Mouse (Mus musculus): ENCODE data around the gene Rassf6. TPM values are rescaled to one million over a fixed set of nuclear protein-coding genes. Genes with fewer than 3 reads are reported as not detected.
A peak's percentile ranks its signal among the peaks of the same experiment; 100 is the strongest.

The Rassf6 gene
- polyA plus RNA-seq (2014; fragmentation: Nextera tagmentation; extraction: Ambion mirVana) = 0.51 and 0.52 TPM in 2 replicates

GRCm38 (mm10) chr5:90640286-90641217, at the start of gene Rassf6:
Gene Rassf6, minus strand, starts transcription at chr5:90640657.
- peak; percentile 55 for DNase-seq (ENCODE audit: low spot score)

GRCm38 (mm10) chr5:90689426-90690128, 49.1 kb upstream of the Rassf6 start:
- DNase-seq (ENCODE audit: low spot score) = no peak
- H3K4me2 ChIP-seq (ENCODE audit: low read depth, low read length, severe bottlenecking) = no peak overlapping the region
- no peaks in the 10 kb centered on the region for H3K27me3 ChIP-seq (ENCODE audit: control insufficient read depth, insufficient read depth, low read length)
- no peaks in the 10 kb centered on the region for H3K9me3 ChIP-seq (ENCODE audit: control insufficient read depth, low read length)
- ATAC-seq (replicated peaks; ENCODE audit: low FRiP score) = no peak
- H3K4me1 ChIP-seq (replicated peaks; ENCODE audit: control insufficient read depth, insufficient read depth, low read length) = no peaks in the 10 kb centered on the region
- no peak overlapping the region for H3K9ac ChIP-seq (ENCODE audit: low read length)
- H3K36me3 ChIP-seq (ENCODE audit: control insufficient read depth, insufficient read depth, low read length) = no peaks in the 10 kb centered on the region
- no peak overlapping the region for H3K27ac ChIP-seq (ENCODE audit: low read depth, low read length)
- 91% methylated on average over 8 of the region's 8 CpGs for WGBS
- no peak overlapping the region for H3K4me3 ChIP-seq (ENCODE audit: low read depth, low read length)

More at GRCm38 (mm10) chr5:90640286-90641217, at the start of gene Rassf6:
- no peaks in the 10 kb centered on the region for H3K36me3 ChIP-seq (ENCODE audit: control insufficient read depth, insufficient read depth, low read length)
- WGBS = 11% methylated on average over 26 of the region's 26 CpGs
- peaks cover 5% of the 10 kb centered on the region; the same call in 1 of the 2 replicates for H3K4me1 ChIP-seq (replicated peaks; ENCODE audit: control insufficient read depth, insufficient read depth, low read length)
- no peaks in the 10 kb centered on the region; the same call in 1 of the 2 replicates for H3K27me3 ChIP-seq (ENCODE audit: control insufficient read depth, insufficient read depth, low read length)
- H3K27ac ChIP-seq (ENCODE audit: low read depth, low read length) = no peak within 1 kb of the TSS
- H3K4me3 ChIP-seq (ENCODE audit: low read depth, low read length) = peak within 1 kb of the TSS; percentile 30
- H3K9me3 ChIP-seq (ENCODE audit: control insufficient read depth, low read length) = no peaks in the 10 kb centered on the region
- ATAC-seq (replicated peaks; ENCODE audit: low FRiP score) = peak; percentile 69
- peak within 1 kb of the TSS; percentile 73 for H3K4me2 ChIP-seq (ENCODE audit: low read depth, low read length, severe bottlenecking)
- H3K9ac ChIP-seq (ENCODE audit: low read length) = no peak within 1 kb of the TSS

GRCm38 (mm10) chr5:90687913-90688312, 47.5 kb upstream of the Rassf6 start:
- Histone ChIP-seq H3K4me1 (replicated peaks; ENCODE audit: control insufficient read depth, insufficient read depth, low read length) (no peaks in the 10 kb centered on the region), H3K27me3 (ENCODE audit: control insufficient read depth, insufficient read depth, low read length) (no peaks in the 10 kb centered on the region), H3K27ac (ENCODE audit: low read depth, low read length) (no peak overlapping the region), H3K9me3 (ENCODE audit: control insufficient read depth, low read length) (no peaks in the 10 kb centered on the region), H3K4me2 (ENCODE audit: low read depth, low read length, severe bottlenecking) (no peak overlapping the region), H3K9ac (ENCODE audit: low read length) (no peak overlapping the region), H3K4me3 (ENCODE audit: low read depth, low read length) (no peak overlapping the region), H3K36me3 (ENCODE audit: control insufficient read depth, insufficient read depth, low read length) (no peaks in the 10 kb centered on the region)
- WGBS = 88% methylated on average over 10 of the region's 10 CpGs
- DNase-seq (ENCODE audit: low spot score) (no peak), ATAC-seq (replicated peaks; ENCODE audit: low FRiP score) (no peak)

GRCm38 (mm10) chr5:90684994-90685393, 44.5 kb upstream of the Rassf6 start:
- no peaks in the 10 kb centered on the region for H3K36me3 ChIP-seq (ENCODE audit: control insufficient read depth, insufficient read depth, low read length)
- 38% methylated on average over 4 of the region's 4 CpGs for WGBS
- no peak for DNase-seq (ENCODE audit: low spot score)
- no peak for ATAC-seq (replicated peaks; ENCODE audit: low FRiP score)
- H3K27ac ChIP-seq (ENCODE audit: low read depth, low read length) = no peak overlapping the region
- H3K27me3 ChIP-seq (ENCODE audit: control insufficient read depth, insufficient read depth, low read length) = no peaks in the 10 kb centered on the region
- no peaks in the 10 kb centered on the region for H3K9me3 ChIP-seq (ENCODE audit: control insufficient read depth, low read length)
- no peak overlapping the region for H3K9ac ChIP-seq (ENCODE audit: low read length)
- H3K4me2 ChIP-seq (ENCODE audit: low read depth, low read length, severe bottlenecking) = no peak overlapping the region
- no peak overlapping the region for H3K4me3 ChIP-seq (ENCODE audit: low read depth, low read length)
- H3K4me1 ChIP-seq (replicated peaks; ENCODE audit: control insufficient read depth, insufficient read depth, low read length) = no peaks in the 10 kb centered on the region

GRCm38 (mm10) chr5:90681842-90682241, 41.4 kb upstream of the Rassf6 start:
- no peak overlapping the region for H3K9ac ChIP-seq (ENCODE audit: low read length)
- no peaks in the 10 kb centered on the region for H3K4me1 ChIP-seq (replicated peaks; ENCODE audit: control insufficient read depth, insufficient read depth, low read length)
- H3K36me3 ChIP-seq (ENCODE audit: control insufficient read depth, insufficient read depth, low read length) = no peaks in the 10 kb centered on the region
- H3K4me2 ChIP-seq (ENCODE audit: low read depth, low read length, severe bottlenecking) = no peak overlapping the region
- H3K9me3 ChIP-seq (ENCODE audit: control insufficient read depth, low read length) = no peaks in the 10 kb centered on the region
- no peaks in the 10 kb centered on the region for H3K27me3 ChIP-seq (ENCODE audit: control insufficient read depth, insufficient read depth, low read length)
- H3K4me3 ChIP-seq (ENCODE audit: low read depth, low read length) = no peak overlapping the region
- ATAC-seq (replicated peaks; ENCODE audit: low FRiP score) (no peak), DNase-seq (ENCODE audit: low spot score) (no peak)
- 89% methylated on average over 4 of the region's 4 CpGs for WGBS
- no peak overlapping the region for H3K27ac ChIP-seq (ENCODE audit: low read depth, low read length)

GRCm38 (mm10) chr5:90677560-90677959, 37.1 kb upstream of the Rassf6 start:
- no peaks in the 10 kb centered on the region for H3K9me3 ChIP-seq (ENCODE audit: control insufficient read depth, low read length)
- H3K9ac ChIP-seq (ENCODE audit: low read length) = no peak overlapping the region
- ATAC-seq (replicated peaks; ENCODE audit: low FRiP score) = no peak
- no peaks in the 10 kb centered on the region for H3K27me3 ChIP-seq (ENCODE audit: control insufficient read depth, insufficient read depth, low read length)
- DNase-seq (ENCODE audit: low spot score) = no peak
- H3K36me3 ChIP-seq (ENCODE audit: control insufficient read depth, insufficient read depth, low read length) = no peaks in the 10 kb centered on the region
- no peak overlapping the region for H3K4me3 ChIP-seq (ENCODE audit: low read depth, low read length)
- H3K4me2 ChIP-seq (ENCODE audit: low read depth, low read length, severe bottlenecking) = no peak overlapping the region
- no peaks in the 10 kb centered on the region for H3K4me1 ChIP-seq (replicated peaks; ENCODE audit: control insufficient read depth, insufficient read depth, low read length)
- H3K27ac ChIP-seq (ENCODE audit: low read depth, low read length) = no peak overlapping the region
- 85% methylated on average over 2 of the region's 2 CpGs for WGBS

GRCm38 (mm10) chr5:90661852-90662251, 21.4 kb upstream of the Rassf6 start:
- Histone ChIP-seq H3K27me3 (ENCODE audit: control insufficient read depth, insufficient read depth, low read length) (no peaks in the 10 kb centered on the region), H3K4me1 (replicated peaks; ENCODE audit: control insufficient read depth, insufficient read depth, low read length) (no peaks in the 10 kb centered on the region), H3K36me3 (ENCODE audit: control insufficient read depth, insufficient read depth, low read length) (no peaks in the 10 kb centered on the region), H3K4me2 (ENCODE audit: low read depth, low read length, severe bottlenecking) (no peak overlapping the region), H3K27ac (ENCODE audit: low read depth, low read length) (no peak overlapping the region), H3K9ac (ENCODE audit: low read length) (no peak overlapping the region), H3K9me3 (ENCODE audit: control insufficient read depth, low read length) (no peaks in the 10 kb centered on the region), H3K4me3 (ENCODE audit: low read depth, low read length) (no peak overlapping the region)
- WGBS = 75% methylated on average over 8 of the region's 8 CpGs
- ATAC-seq (replicated peaks; ENCODE audit: low FRiP score) (no peak), DNase-seq (ENCODE audit: low spot score) (no peak)

GRCm38 (mm10) chr5:90661436-90661835, 21.0 kb upstream of the Rassf6 start:
- no peak overlapping the region for H3K4me2 ChIP-seq (ENCODE audit: low read depth, low read length, severe bottlenecking)
- 22% methylated on average over 9 of the region's 9 CpGs for WGBS
- DNase-seq (ENCODE audit: low spot score) = no peak
- peak; percentile 64 for ATAC-seq (replicated peaks; ENCODE audit: low FRiP score)
- H3K9me3 ChIP-seq (ENCODE audit: control insufficient read depth, low read length) = no peaks in the 10 kb centered on the region
- no peak overlapping the region for H3K4me3 ChIP-seq (ENCODE audit: low read depth, low read length)
- H3K27ac ChIP-seq (ENCODE audit: low read depth, low read length) = no peak overlapping the region
- H3K36me3 ChIP-seq (ENCODE audit: control insufficient read depth, insufficient read depth, low read length) = no peaks in the 10 kb centered on the region
- no peaks in the 10 kb centered on the region for H3K27me3 ChIP-seq (ENCODE audit: control insufficient read depth, insufficient read depth, low read length)
- no peaks in the 10 kb centered on the region for H3K4me1 ChIP-seq (replicated peaks; ENCODE audit: control insufficient read depth, insufficient read depth, low read length)
- no peak overlapping the region for H3K9ac ChIP-seq (ENCODE audit: low read length)

All from forebrain, embryonic 11.5 days (tissue).